Mouse (Mus musculus) thymus, adult 2 months (tissue): ENCODE data around the gene Zc3h12b.

Experiments used
- CTCF ChIP-seq: fragments of 200-500 bp; IDR thresholded peaks from 2 replicates; pipeline ENCODE4 v1.5.1; 2012; ENCODE audit warnings: mild to moderate bottlenecking, control low read depth, low read length, moderate library complexity, borderline replicate concordance; ENCODE audit not compliant: control insufficient read depth, poor library complexity, insufficient read depth; ENCODE audit errors: extremely low read depth
- POLR2A ChIP-seq: fragments of 200-500 bp; IDR thresholded peaks from 2 replicates; pipeline ENCODE4 v1.6.1; 2012; ENCODE audit warnings: mild to moderate bottlenecking, low read length, control low read depth, moderate library complexity; ENCODE audit not compliant: control insufficient read depth, poor library complexity, insufficient read depth; ENCODE audit errors: extremely low read depth

DNA sequence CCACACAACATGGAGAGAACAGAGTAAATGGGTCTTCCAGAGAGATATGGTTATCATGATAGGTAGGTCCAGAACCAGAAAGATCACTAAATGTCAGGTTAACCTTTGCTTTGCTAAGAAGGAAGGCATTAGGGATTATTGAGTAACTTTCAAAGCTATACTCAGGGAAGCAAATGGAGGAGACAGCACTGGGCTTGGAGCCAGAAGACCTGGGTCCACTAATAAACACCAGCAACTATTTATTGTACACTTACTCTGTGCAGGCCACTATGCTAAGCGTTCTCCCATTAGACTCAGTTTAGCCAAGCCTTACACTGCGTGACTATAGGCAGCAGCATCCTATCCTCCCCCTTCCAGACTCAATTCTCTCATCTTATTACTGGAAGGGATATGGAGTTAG, 234.0 kb downstream of the Zc3h12b start:
- no peak for TF ChIP-seq POLR2A
- no peak for TF ChIP-seq CTCF
